Mouse (Mus musculus): ENCODE results near the gene Slc16a2. TPM values are rescaled to one million over a fixed set of nuclear protein-coding genes. Genes with fewer than 3 reads are reported as not detected.

Gene Slc16a2
- polyA plus RNA-seq, 2 experiments = 44.1 to 53.3 TPM

DNA sequence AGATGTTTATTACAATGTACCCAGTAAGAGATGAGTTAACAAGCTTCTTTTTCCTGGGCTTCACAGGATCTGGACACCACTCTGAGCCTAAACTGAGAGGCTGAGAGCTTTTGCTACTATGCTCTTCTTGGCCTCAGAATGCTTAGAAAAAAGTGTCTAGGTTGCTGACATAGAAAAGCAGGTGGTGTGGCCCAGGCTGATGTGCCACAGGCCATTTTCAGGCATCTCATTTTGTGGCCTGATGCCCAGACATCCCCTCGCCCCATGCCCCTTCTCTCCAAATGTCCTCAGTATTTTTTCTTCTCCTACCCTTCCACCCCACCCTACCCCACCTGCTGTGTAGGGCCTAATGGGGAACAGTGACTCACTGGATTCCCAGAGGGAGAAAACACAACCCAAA, 11.3 kb downstream of the Slc16a2 start:
- TF ChIP-seq POLR2A (IDR thresholded peaks at IDR 0.05; ENCODE audit: borderline replicate concordance, extremely low read depth, insufficient read depth, insufficient read length) = no peak
- no peak overlapping the region for H3K9ac ChIP-seq (ENCODE audit: low read depth, low read length, severe bottlenecking)
- H3K4me2 ChIP-seq (replicated peaks; ENCODE audit: low read depth, low read length, severe bottlenecking) = no peak overlapping the region
- no peak overlapping the region for H3K27ac ChIP-seq (replicated peaks; ENCODE audit: low read depth, low read length)
- H3K36me3 ChIP-seq (ENCODE audit: control insufficient read depth, insufficient read depth, low read length) = no peaks in the 10 kb centered on the region
- H3K4me1 ChIP-seq (ENCODE audit: control insufficient read depth, insufficient read depth, low read length) = no peaks in the 10 kb centered on the region
- 67% methylated on average over 1 of the region's 1 CpGs for WGBS
- H3K9me3 ChIP-seq (ENCODE audit: control insufficient read depth, low read length) = no peaks in the 10 kb centered on the region
- ATAC-seq (ENCODE audit: low FRiP score, low read depth) (no peak), DNase-seq (ENCODE audit: low spot score) (no peak)
- H3K4me3 ChIP-seq (replicated peaks; ENCODE audit: low read length) = no peak overlapping the region
- no peaks in the 10 kb centered on the region for H3K27me3 ChIP-seq (ENCODE audit: control insufficient read depth, insufficient read depth, low read length)

DNA sequence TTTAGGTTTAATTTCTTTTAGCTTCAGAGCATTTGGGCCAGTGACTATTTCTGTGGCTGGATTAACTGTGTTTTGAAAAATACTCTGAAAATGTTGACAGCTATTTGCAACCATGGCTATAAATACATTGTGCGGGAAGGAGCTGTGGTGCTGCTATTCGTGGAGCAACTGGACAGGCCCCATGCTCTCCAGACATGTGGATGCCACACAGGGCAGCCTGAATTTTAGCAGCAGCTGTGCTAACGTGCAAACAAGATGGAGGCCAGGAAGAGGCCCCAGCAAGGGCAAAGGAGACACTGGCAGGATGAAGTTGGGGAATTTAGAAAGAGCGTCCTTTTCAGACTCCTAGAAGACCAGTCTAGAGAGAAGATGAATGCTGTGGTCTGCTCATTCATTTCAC, 15.4 kb downstream of the Slc16a2 start:
- ATAC-seq (ENCODE audit: low FRiP score, low read depth) (no peak), DNase-seq (ENCODE audit: low spot score) (no peak)
- Histone ChIP-seq H3K4me1 (ENCODE audit: control insufficient read depth, insufficient read depth, low read length) (no peaks in the 10 kb centered on the region), H3K36me3 (ENCODE audit: control insufficient read depth, insufficient read depth, low read length) (no peaks in the 10 kb centered on the region), H3K27ac (replicated peaks; ENCODE audit: low read depth, low read length) (no peak overlapping the region), H3K9ac (ENCODE audit: low read depth, low read length, severe bottlenecking) (no peak overlapping the region), H3K27me3 (ENCODE audit: control insufficient read depth, insufficient read depth, low read length) (no peaks in the 10 kb centered on the region), H3K4me3 (replicated peaks; ENCODE audit: low read length) (no peak overlapping the region), H3K4me2 (replicated peaks; ENCODE audit: low read depth, low read length, severe bottlenecking) (no peak overlapping the region), H3K9me3 (ENCODE audit: control insufficient read depth, low read length) (no peaks in the 10 kb centered on the region)
- TF ChIP-seq POLR2A (IDR thresholded peaks at IDR 0.05; ENCODE audit: borderline replicate concordance, extremely low read depth, insufficient read depth, insufficient read length) = no peak
- WGBS = 71% methylated on average over 4 of the region's 4 CpGs

DNA sequence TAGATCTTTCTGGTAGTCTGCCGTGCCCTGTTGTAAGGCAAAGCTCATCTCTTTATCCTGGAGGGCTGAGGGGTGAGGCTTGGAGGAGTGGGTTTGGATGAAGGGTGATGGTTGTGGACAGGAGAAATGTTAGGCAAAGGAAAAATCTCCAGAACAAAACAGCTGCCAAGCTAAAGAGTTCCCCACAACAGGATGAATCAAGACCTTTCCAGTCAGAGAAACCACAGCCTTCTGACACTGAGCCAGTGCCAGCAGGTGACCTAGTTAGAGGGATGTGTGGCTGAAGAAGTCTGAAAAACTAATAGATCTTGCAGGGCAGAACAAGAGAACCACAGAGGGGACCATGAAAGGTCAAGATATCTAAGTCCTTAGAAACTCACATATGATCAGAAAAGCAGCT, 24.8 kb downstream of the Slc16a2 start:
- WGBS = 91% methylated on average over 1 of the region's 1 CpGs
- no peak overlapping the region for H3K4me3 ChIP-seq (replicated peaks; ENCODE audit: low read length)
- H3K9me3 ChIP-seq (ENCODE audit: control insufficient read depth, low read length) = no peaks in the 10 kb centered on the region
- ATAC-seq (ENCODE audit: low FRiP score, low read depth) = no peak
- H3K27me3 ChIP-seq (ENCODE audit: control insufficient read depth, insufficient read depth, low read length) = peaks cover 7% of the 10 kb centered on the region; the same call in 1 of the 2 replicates
- H3K4me1 ChIP-seq (ENCODE audit: control insufficient read depth, insufficient read depth, low read length) = no peaks in the 10 kb centered on the region
- no peak overlapping the region for H3K27ac ChIP-seq (replicated peaks; ENCODE audit: low read depth, low read length)
- TF ChIP-seq POLR2A (IDR thresholded peaks at IDR 0.05; ENCODE audit: borderline replicate concordance, extremely low read depth, insufficient read depth, insufficient read length) = no peak
- DNase-seq (ENCODE audit: low spot score) = no peak
- no peak overlapping the region for H3K9ac ChIP-seq (ENCODE audit: low read depth, low read length, severe bottlenecking)
- H3K4me2 ChIP-seq (replicated peaks; ENCODE audit: low read depth, low read length, severe bottlenecking) = no peak overlapping the region
- no peaks in the 10 kb centered on the region for H3K36me3 ChIP-seq (ENCODE audit: control insufficient read depth, insufficient read depth, low read length)

DNA sequence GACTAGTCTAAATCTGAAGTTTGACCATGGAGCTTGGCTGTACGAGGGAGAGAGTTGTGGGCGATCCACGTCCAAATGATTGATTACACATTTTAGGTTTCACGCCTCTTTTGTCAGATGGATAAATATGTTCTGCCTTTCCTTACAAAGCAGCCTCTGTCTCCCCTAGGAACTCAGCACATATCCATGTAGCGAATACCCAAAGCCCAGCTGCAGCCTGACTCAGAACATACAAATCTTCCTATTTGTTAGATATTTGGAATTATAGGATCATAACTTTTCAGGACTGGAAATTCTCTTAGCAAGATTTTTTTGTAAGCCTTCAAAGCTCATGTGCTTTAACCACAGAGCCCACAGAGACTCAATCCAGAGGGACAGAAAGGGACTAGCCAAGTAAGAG, 26.3 kb downstream of the Slc16a2 start:
- no peak for DNase-seq (ENCODE audit: low spot score)
- Histone ChIP-seq H3K9me3 (ENCODE audit: control insufficient read depth, low read length) (no peaks in the 10 kb centered on the region), H3K4me1 (ENCODE audit: control insufficient read depth, insufficient read depth, low read length) (no peaks in the 10 kb centered on the region), H3K9ac (ENCODE audit: low read depth, low read length, severe bottlenecking) (no peak overlapping the region), H3K27ac (replicated peaks; ENCODE audit: low read depth, low read length) (no peak overlapping the region), H3K36me3 (ENCODE audit: control insufficient read depth, insufficient read depth, low read length) (no peaks in the 10 kb centered on the region), H3K27me3 (ENCODE audit: control insufficient read depth, insufficient read depth, low read length) (peaks cover 7% of the 10 kb centered on the region; the same call in 1 of the 2 replicates), H3K4me2 (replicated peaks; ENCODE audit: low read depth, low read length, severe bottlenecking) (no peak overlapping the region), H3K4me3 (replicated peaks; ENCODE audit: low read length) (no peak overlapping the region)
- 64% methylated on average over 5 of the region's 5 CpGs for WGBS
- TF ChIP-seq POLR2A (IDR thresholded peaks at IDR 0.05; ENCODE audit: borderline replicate concordance, extremely low read depth, insufficient read depth, insufficient read length) = no peak
- ATAC-seq (ENCODE audit: low FRiP score, low read depth) = no peak

DNA sequence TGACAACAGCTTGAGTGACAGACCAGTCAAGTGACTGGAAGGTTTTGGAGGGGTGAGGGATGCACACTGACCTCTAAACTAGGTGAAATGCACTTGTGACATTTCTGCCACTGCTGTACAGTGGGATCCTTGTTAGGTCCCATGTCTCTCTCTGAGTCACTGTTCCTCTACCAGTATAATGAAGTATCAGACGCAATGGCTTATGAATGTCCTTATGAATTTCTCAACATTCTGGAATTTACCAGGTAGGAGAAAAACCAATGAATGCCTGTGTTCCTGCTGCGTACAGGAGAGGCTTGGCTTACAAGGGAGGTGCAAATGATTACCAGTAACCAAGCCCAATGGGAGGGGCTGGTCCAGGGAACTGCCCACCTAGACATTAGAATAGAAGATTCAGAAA, 30.5 kb downstream of the Slc16a2 start:
- 84% methylated on average over 2 of the region's 2 CpGs for WGBS
- H3K27me3 ChIP-seq (ENCODE audit: control insufficient read depth, insufficient read depth, low read length) = peaks cover 3% of the 10 kb centered on the region; the same call in 1 of the 2 replicates
- no peak for TF ChIP-seq POLR2A (IDR thresholded peaks at IDR 0.05; ENCODE audit: borderline replicate concordance, extremely low read depth, insufficient read depth, insufficient read length)
- H3K9ac ChIP-seq (ENCODE audit: low read depth, low read length, severe bottlenecking) = no peak overlapping the region
- no peak overlapping the region for H3K27ac ChIP-seq (replicated peaks; ENCODE audit: low read depth, low read length)
- H3K9me3 ChIP-seq (ENCODE audit: control insufficient read depth, low read length) = no peaks in the 10 kb centered on the region
- DNase-seq (ENCODE audit: low spot score) = no peak
- no peak for ATAC-seq (ENCODE audit: low FRiP score, low read depth)
- no peak overlapping the region for H3K4me3 ChIP-seq (replicated peaks; ENCODE audit: low read length)
- no peaks in the 10 kb centered on the region for H3K4me1 ChIP-seq (ENCODE audit: control insufficient read depth, insufficient read depth, low read length)
- no peaks in the 10 kb centered on the region for H3K36me3 ChIP-seq (ENCODE audit: control insufficient read depth, insufficient read depth, low read length)
- no peak overlapping the region for H3K4me2 ChIP-seq (replicated peaks; ENCODE audit: low read depth, low read length, severe bottlenecking)

DNA sequence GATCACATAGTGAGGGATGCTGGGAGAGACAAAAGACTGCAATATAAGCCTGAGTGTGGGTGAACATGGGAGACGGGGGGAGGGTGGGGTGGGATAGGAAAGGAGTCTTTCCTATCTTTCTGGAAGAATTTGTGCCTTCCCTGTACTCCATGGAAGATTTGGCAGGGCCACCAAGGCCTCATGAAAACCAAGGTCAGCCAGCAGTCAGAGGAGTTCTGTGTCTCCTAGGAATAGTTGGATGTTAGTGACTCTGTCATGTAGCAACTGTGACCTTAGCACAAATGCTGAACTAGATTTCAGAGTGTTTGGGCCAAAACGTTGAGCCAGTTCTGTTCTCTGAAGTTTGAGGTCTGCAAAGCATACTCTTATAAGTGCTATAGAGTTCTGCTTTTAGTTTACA, 36.1 kb downstream of the Slc16a2 start:
- DNase-seq (ENCODE audit: low spot score) (no peak), ATAC-seq (ENCODE audit: low FRiP score, low read depth) (no peak)
- TF ChIP-seq POLR2A (IDR thresholded peaks at IDR 0.05; ENCODE audit: borderline replicate concordance, extremely low read depth, insufficient read depth, insufficient read length) = no peak
- Histone ChIP-seq H3K4me2 (replicated peaks; ENCODE audit: low read depth, low read length, severe bottlenecking) (no peak overlapping the region), H3K4me1 (ENCODE audit: control insufficient read depth, insufficient read depth, low read length) (no peaks in the 10 kb centered on the region), H3K36me3 (ENCODE audit: control insufficient read depth, insufficient read depth, low read length) (no peaks in the 10 kb centered on the region), H3K9ac (ENCODE audit: low read depth, low read length, severe bottlenecking) (no peak overlapping the region), H3K9me3 (ENCODE audit: control insufficient read depth, low read length) (no peaks in the 10 kb centered on the region), H3K27ac (replicated peaks; ENCODE audit: low read depth, low read length) (no peak overlapping the region), H3K4me3 (replicated peaks; ENCODE audit: low read length) (no peak overlapping the region), H3K27me3 (ENCODE audit: control insufficient read depth, insufficient read depth, low read length) (no peaks in the 10 kb centered on the region)
- WGBS = 71% methylated on average over 2 of the region's 2 CpGs

Measured in limb, embryonic 14.5 days (tissue).